Mouse (Mus musculus) layer of hippocampus, adult 11-12 months (tissue): ENCODE measurements at regions not wholly inside any gene's neighbourhood (a gene's known extent, or its start where the extent isn't known, plus 50 kb on each side); places are given as distances from the start of the nearest gene placed in this dataset.

Source experiments
- DNase-seq: peaks from one replicate; pipeline ENCODE4 v3.0.0; 2022; ENCODE audit warnings: low spot score

- DNase-seq, result no peak
Measured at GRCm38 (mm10) chr3:130936980-130937379, 173.3 kb upstream of the Lef1 start.

GRCm38 (mm10) chr3:130936336-130936735 lies 173.9 kb upstream of the Lef1 start:
- no peak for DNase-seq

GRCm38 (mm10) chr3:130935926-130936315 lies 174.3 kb upstream of the Lef1 start:
- no peak for DNase-seq

GRCm38 (mm10) chr3:130935302-130935925 lies 174.9 kb upstream of the Lef1 start:
- no peak for DNase-seq

- no peak for DNase-seq
Measured at GRCm38 (mm10) chr3:130932723-130933122, 177.5 kb upstream of the Lef1 start.

- DNase-seq, result no peak
Measured at GRCm38 (mm10) chr3:130932226-130932625, 178.0 kb upstream of the Lef1 start.

GRCm38 (mm10) chr3:130925000-130925399 lies 185.3 kb upstream of the Lef1 start:
- no peak for DNase-seq

GRCm38 (mm10) chr3:130923615-130923958 lies 186.7 kb upstream of the Lef1 start:
- DNase-seq, result no peak

- no peak for DNase-seq
Measured at GRCm38 (mm10) chr3:130922812-130923614, 187.3 kb upstream of the Lef1 start.

- no peak for DNase-seq
Measured at GRCm38 (mm10) chr3:130921621-130922245, 188.5 kb upstream of the Lef1 start.

GRCm38 (mm10) chr3:130913812-130914211 lies 183.6 kb upstream of the Rpl34 start:
- DNase-seq, result no peak

- no peak for DNase-seq
Measured at GRCm38 (mm10) chr3:130905101-130905500, 174.9 kb upstream of the Rpl34 start.

GRCm38 (mm10) chr3:130903329-130903728 lies 173.1 kb upstream of the Rpl34 start:
- DNase-seq, result no peak

- no peak for DNase-seq
Measured at GRCm38 (mm10) chr3:130902376-130902775, 172.2 kb upstream of the Rpl34 start.

- no peak for DNase-seq
Measured at GRCm38 (mm10) chr3:130901343-130901742, 171.1 kb upstream of the Rpl34 start.

- DNase-seq, result no peak
Measured at GRCm38 (mm10) chr3:130900846-130901245, 170.6 kb upstream of the Rpl34 start.

- peak; percentile 30 for DNase-seq
Measured at GRCm38 (mm10) chr3:130900054-130900840, 170.0 kb upstream of the Rpl34 start.

- no peak for DNase-seq
Measured at GRCm38 (mm10) chr3:130894168-130894814, 164.1 kb upstream of the Rpl34 start.

GRCm38 (mm10) chr3:130891310-130891709 lies 161.1 kb upstream of the Rpl34 start:
- DNase-seq, result no peak

- DNase-seq, result no peak
Measured at GRCm38 (mm10) chr3:130888587-130888986, 158.4 kb upstream of the Rpl34 start.

- DNase-seq, result no peak
Measured at GRCm38 (mm10) chr3:130887540-130888312, 157.5 kb upstream of the Rpl34 start.
